Mouse (Mus musculus) yolk sac, embryonic 10.5 days (tissue): ENCODE measurements at regions not wholly inside any gene's neighbourhood (a gene's known extent, or its start where the extent isn't known, plus 50 kb on each side); places are given as distances from the start of the nearest gene placed in this dataset.

ENCODE experiments used
- DNase-seq: peaks from one replicate; pipeline ENCODE4 v3.0.0-alpha.2; 2017; ENCODE audit warnings: low spot score

- no peak for DNase-seq
Observed at GRCm38 (mm10) chr12:52368034-52368433, 135.7 kb upstream of the Arhgap5 start.

DNA sequence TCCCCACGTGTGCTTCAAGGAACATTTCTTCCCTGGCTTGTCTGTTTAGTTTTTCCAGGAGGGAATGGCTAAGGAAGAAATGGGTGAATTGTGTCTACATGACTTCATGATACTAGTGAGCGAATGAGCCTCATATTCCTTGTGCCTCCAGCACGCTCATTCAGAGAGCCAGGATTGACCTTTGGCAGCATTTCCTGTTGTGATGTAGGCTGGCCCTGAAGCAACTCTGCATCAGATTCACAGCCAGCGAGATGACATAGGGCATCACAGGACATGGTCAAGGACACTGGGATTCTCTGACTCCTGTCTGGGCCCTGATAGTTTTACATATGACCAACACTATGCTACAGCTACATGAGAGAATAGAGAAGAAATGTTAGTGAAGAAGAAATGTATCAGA is 135.3 kb upstream of the Arhgap5 start:
- no peak for DNase-seq

GRCm38 (mm10) chr12:52370153-52370710 is 133.5 kb upstream of the Arhgap5 start:
- no peak for DNase-seq

- DNase-seq = no peak
Observed at GRCm38 (mm10) chr12:52375116-52375515, 128.7 kb upstream of the Arhgap5 start.

DNA sequence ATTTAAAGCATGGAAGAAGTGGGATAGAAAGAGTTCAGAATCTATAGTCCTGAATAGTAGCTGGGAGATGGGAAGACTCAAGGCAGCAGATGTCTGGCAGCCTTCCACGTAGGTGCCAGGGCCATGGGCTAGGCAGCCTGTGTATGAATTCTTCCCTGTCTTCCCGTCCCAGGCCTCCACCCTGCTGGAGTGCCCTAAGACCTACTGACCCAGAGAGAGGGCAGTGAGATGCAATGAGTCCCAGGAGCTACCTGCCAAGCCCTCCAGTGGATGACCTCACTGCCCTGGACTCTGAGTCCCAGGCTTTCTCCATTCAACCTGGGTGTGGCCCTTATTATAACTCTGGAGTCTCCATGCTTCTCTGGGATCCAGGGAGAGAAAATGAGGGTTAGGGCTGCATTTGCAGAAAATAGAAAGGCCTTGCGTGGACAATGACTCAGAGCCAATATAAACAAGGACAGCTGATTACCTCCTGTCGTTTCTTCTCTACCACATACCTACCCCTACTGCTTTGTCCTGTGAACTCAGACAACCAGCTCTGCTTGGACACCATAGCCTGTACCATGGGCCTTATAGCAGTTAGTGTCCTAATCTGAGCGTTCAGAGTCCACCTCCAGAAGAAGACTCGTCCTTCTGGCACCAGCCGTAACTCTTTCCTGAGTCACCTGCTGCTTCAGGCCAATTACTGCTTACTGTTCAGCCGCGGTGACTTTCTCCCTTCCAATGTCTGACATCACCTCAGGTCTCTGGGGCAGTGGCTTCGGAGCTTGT is 126.9 kb upstream of the Arhgap5 start:
- DNase-seq = peak; percentile 4

DNA sequence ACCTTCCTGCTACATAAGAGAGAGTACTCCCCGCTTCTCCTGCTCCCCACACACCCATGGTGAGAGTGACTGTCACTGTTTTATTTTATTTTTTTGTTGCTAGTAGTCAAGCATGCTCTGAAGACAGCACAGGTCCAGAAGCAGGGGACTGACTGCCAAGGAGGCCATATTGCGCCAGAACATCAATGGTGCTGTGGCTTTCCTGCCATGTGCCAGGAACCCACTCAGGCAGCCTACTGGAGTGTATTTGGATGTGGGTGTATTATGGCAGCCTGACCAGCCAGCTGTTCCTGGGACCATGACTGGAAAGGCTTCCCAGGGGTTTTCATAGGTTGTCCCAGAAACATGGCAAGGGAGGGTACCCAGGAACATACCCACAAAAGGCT is 126.3 kb upstream of the Arhgap5 start:
- DNase-seq = no peak

DNA sequence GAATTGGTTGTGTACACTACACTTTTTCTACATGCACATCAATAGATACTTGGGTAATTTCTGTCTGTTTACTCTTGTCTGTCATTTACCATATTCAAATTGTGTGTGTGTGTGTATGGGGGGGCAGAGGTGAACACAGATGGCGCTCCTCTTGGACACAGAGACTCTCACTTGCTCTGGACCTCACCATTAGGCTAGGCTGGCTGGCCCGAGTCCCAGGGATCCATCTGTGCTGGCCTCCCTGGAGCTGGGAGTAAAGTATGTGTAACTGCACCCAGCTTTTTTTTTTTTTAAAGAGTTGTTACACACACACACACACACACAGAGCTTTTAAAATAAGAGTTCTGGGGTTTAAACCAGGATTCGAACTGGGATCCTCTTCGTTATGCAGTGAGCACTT is 124.5 kb upstream of the Arhgap5 start:
- no peak for DNase-seq

- no peak for DNase-seq
Observed at GRCm38 (mm10) chr12:52379960-52380359, 123.8 kb upstream of the Arhgap5 start.

GRCm38 (mm10) chr12:52381161-52381967 is 122.4 kb upstream of the Arhgap5 start:
- peak; percentile 50 for DNase-seq

DNA sequence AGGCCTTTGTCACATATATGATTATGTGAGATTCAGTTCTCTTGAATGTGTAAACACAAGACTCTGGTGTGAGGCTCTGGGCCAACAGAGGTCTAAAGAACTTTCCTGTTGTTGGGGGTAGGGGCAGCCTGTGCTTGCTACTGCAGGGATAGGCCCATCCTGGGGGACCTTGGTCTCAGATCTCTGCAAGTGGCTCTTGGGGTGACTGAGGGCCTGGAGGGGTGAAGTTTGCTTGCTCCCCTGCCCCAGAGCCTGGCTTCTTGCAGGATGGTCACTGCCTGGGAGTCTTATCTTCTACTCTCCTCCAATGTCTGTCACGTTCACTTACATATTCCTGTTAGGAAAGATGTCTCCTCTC is 121.8 kb upstream of the Arhgap5 start:
- no peak for DNase-seq

DNA sequence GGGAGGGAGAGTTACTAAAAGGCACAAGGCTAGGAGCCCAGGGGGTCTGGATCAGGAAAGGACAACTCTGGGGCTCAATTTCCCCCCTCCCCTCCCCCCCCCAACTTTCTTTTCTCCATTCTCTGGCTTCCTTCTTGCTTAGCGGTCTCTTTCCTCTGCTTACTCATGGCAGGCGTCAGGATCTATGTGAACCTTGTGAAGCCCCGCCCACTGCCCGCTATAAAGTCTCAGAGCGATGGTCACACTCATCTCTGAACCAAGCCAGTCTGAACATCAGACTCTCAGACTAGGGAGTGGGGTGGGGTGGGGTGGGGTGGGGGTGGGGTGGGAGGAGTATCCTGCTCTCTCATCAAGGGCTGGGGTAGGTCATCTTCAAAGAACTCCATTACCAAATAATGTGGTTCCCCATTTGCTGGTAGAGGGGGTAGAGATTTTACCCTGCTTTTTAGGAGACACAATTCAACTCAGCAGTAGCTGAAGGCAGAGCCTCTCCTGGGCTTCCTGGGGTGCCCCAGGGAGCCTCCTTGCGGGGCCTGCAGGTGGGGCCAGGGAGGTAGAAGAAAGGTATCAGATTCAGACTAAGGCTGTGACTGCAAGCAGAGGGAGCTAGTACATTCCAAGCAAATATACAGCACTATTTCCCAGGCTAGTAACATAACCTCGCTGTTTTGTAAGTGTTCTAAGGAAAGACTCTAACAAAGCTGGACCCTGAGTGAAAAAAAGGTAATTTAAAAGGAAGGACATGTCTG is 120.8 kb upstream of the Arhgap5 start:
- peak; percentile 35 for DNase-seq

DNA sequence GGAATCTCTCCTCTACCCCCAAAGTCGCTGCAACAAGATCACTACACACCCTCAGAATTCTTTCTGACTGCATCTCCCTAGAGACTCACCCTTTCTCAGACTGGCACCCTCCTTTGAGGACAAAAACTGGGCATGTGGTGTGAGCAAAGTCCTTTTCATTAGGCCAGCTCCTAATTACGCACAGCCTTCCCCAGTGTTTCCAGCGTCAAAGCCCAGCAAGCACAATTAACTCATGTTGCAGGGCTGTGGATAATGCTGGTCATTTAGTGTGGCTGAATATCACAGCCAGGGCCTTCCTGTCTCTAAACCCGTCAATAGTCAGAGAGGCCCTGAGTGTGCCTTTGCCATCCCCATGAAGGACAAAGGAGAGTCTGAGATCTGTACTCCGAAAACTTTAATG is 114.2 kb upstream of the Arhgap5 start:
- DNase-seq = no peak

- no peak for DNase-seq
Observed at GRCm38 (mm10) chr12:52390242-52390641, 113.5 kb upstream of the Arhgap5 start.

DNA sequence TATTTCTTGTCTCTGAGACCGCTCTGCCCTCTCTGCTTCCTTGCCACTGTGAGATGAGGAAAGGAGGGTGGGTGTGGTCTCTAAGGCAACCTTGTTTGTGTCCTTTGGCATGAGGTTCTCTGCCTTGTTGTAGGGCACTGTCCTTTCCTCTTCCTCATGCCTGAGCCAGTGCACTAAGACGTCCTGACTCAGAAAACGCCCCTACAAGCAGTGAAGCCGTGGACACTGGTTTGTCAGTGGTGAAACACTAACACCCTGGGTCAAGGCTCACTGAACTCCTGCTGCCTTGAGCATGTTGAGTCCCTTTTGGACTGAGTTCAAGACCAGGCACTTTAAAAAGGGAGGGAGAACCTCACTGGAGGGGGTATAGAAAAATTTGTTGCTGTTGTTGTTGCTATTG is 111.1 kb upstream of the Arhgap5 start:
- DNase-seq = no peak

- no peak for DNase-seq
Observed at GRCm38 (mm10) chr12:52393981-52394718, 109.6 kb upstream of the Arhgap5 start.

DNA sequence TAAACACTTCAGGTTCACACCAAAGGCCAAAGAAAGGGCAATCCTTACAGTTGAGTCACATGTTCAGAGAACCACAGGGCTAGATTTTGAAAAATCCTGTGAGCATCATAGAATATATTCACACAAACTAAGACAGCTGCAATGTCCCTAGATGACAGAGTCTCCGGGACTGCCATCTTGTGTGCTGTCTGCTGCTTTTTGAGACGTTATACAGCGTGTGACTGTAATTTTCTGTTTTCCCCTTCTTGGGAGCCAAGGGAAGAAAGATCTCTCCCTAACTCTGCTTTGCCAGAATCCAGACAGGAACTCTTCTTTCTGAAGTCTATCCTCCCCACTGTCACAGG is 109.1 kb upstream of the Arhgap5 start:
- no peak for DNase-seq

GRCm38 (mm10) chr12:52395111-52395510 is 108.7 kb upstream of the Arhgap5 start:
- no peak for DNase-seq

GRCm38 (mm10) chr12:52396178-52396841 is 107.5 kb upstream of the Arhgap5 start:
- DNase-seq = peak; percentile 51

GRCm38 (mm10) chr12:52397718-52398510 is 105.9 kb upstream of the Arhgap5 start:
- DNase-seq = peak; percentile 36

GRCm38 (mm10) chr12:52398511-52398975 is 105.2 kb upstream of the Arhgap5 start:
- DNase-seq = no peak
